Mouse (Mus musculus): ENCODE results near the gene Galnt15. TPM values are rescaled to one million over a fixed set of nuclear protein-coding genes. Genes with fewer than 3 reads are reported as not detected.

Galnt15 gene
- polyA plus RNA-seq, 1 experiment from 2014 or later = 0.16 TPM

DNA sequence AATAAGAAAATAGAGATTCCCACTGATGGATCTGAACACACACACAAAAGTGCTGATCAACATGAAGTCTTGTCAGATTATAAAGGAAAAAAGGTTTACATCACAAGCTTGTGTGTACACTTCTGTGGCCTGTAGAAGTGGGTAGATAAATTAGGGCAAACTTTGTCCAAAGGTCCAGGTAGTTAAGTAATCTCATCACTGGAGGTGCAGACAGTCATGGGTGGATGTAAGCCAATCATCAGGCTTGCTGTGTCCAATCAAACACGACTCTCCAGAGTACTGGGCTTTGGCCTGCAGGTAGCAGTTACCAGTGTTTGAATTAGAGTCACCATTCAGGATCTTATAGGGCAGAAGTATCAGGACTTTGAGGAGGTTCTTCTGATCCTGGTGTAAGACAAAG is 64.2 kb downstream of the Galnt15 start:
- H3K27me3 ChIP-seq = no peaks in the 10 kb centered on the region
- H3K4me1 ChIP-seq = no peaks in the 10 kb centered on the region
- no peak overlapping the region for H3K27ac ChIP-seq
- WGBS = 52% methylated on average over 1 of the region's 1 CpGs
- H3K36me3 ChIP-seq = peaks cover 29% of the 10 kb centered on the region
- no peak for ATAC-seq (ENCODE audit: borderline replicate concordance, extremely low read depth, low FRiP score, low TSS enrichment)
- H3K4me3 ChIP-seq = no peak overlapping the region
- no peaks in the 10 kb centered on the region for H3K9me3 ChIP-seq
- H3K4me2 ChIP-seq = no peak overlapping the region
- no peak overlapping the region for H3K9ac ChIP-seq

- Histone ChIP-seq H3K9ac (no peak overlapping the region), H3K4me1 (no peaks in the 10 kb centered on the region), H3K9me3 (no peaks in the 10 kb centered on the region), H3K4me3 (no peak overlapping the region), H3K4me2 (no peak overlapping the region), H3K27me3 (no peaks in the 10 kb centered on the region), H3K27ac (no peak overlapping the region), H3K36me3 (peaks cover 35% of the 10 kb centered on the region)
- ATAC-seq (ENCODE audit: borderline replicate concordance, extremely low read depth, low FRiP score, low TSS enrichment) = no peak
- 82% methylated on average over 11 of the region's 11 CpGs for WGBS
These were observed 64.8 kb downstream of the Galnt15 start for GRCm38 (mm10) chr14:32093500-32094117.

DNA sequence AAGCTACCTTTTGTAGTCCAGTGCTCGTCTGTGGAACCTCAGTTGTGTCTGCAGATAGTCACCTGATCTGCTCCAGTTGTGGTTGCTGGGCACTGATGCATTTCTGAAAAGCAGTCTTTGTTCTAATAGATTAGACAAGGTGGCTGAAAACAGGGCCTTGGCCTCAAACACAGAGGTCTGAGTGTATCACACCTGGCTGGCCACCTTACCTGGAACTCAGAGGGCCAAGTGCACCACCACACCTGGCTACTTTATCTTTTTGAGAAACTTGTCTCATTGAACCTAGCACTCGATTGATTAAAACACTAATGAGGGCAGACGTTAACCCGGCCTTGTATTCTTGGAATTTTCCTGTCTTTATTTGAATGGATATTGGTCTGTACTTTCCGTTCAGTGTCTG is 66.9 kb downstream of the Galnt15 start:
- no peak overlapping the region for H3K27ac ChIP-seq

DNA sequence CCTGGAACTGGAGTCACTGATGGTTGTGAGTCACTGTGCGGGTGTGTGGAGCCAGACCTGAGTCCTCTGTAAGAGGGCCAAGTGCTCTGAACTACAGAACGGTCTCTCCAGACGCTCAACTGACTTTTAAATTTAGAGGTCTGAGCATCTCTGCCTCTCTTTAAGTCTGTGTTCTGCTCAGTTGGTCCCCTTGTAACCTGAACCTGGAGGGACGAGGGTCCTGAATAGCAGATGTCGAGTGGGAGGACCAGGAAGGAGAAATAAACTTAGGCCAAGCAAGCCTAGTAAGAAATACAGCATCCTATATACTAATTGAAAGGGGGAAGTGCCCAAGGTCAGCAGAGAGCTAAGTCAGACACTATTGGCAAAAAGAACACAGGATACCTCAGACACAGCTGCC is 68.0 kb downstream of the Galnt15 start:
- ATAC-seq (ENCODE audit: borderline replicate concordance, extremely low read depth, low FRiP score, low TSS enrichment) = no peak
- no peaks in the 10 kb centered on the region for H3K27me3 ChIP-seq
- peaks cover 51% of the 10 kb centered on the region for H3K36me3 ChIP-seq
- H3K4me2 ChIP-seq = no peak overlapping the region
- 89% methylated on average over 5 of the region's 5 CpGs for WGBS
- H3K9me3 ChIP-seq = no peaks in the 10 kb centered on the region
- no peak overlapping the region for H3K27ac ChIP-seq
- H3K9ac ChIP-seq = no peak overlapping the region
- H3K4me1 ChIP-seq = no peaks in the 10 kb centered on the region
- H3K4me3 ChIP-seq = no peak overlapping the region

More for the DNA sequence above, 66.9 kb downstream of the Galnt15 start:
- no peak overlapping the region for H3K9ac ChIP-seq
- H3K27me3 ChIP-seq = no peaks in the 10 kb centered on the region
- H3K9me3 ChIP-seq = no peaks in the 10 kb centered on the region
- peaks cover 51% of the 10 kb centered on the region for H3K36me3 ChIP-seq
- H3K4me1 ChIP-seq = no peaks in the 10 kb centered on the region
- ATAC-seq (ENCODE audit: borderline replicate concordance, extremely low read depth, low FRiP score, low TSS enrichment) = no peak
- 85% methylated on average over 5 of the region's 5 CpGs for WGBS
- no peak overlapping the region for H3K4me2 ChIP-seq
- H3K4me3 ChIP-seq = no peak overlapping the region

- Histone ChIP-seq H3K36me3 (peaks cover 52% of the 10 kb centered on the region), H3K9ac (no peak overlapping the region), H3K27me3 (no peaks in the 10 kb centered on the region), H3K4me2 (no peak overlapping the region), H3K9me3 (no peaks in the 10 kb centered on the region), H3K27ac (no peak overlapping the region), H3K4me3 (no peak overlapping the region), H3K4me1 (no peaks in the 10 kb centered on the region)
- ATAC-seq (ENCODE audit: borderline replicate concordance, extremely low read depth, low FRiP score, low TSS enrichment) = no peak
- 91% methylated on average over 7 of the region's 7 CpGs for WGBS
These were observed 68.9 kb downstream of the Galnt15 start for GRCm38 (mm10) chr14:32097691-32098090.

DNA sequence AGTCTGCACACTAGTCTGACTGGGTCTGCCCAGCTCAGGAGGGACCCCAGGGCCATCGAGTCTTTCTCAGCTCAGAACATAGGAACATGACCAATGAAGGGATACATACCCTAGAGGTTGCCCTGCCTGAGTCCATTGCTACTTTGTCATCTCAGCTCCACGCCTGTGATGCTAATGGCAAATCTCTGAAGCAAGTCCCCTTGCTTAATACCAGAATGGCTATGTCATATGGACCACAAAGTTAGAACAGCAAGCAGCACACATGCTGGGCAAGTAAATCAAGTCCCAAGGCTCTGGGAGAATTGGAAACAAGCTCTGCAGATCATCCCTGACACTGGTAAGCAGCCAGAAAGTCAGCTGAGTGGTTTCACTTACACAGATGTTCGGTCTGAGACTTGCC is 70.2 kb downstream of the Galnt15 start:
- H3K4me3 ChIP-seq = no peak overlapping the region
- H3K36me3 ChIP-seq = peaks cover 45% of the 10 kb centered on the region
- no peak for ATAC-seq (ENCODE audit: borderline replicate concordance, extremely low read depth, low FRiP score, low TSS enrichment)
- no peaks in the 10 kb centered on the region for H3K27me3 ChIP-seq
- H3K4me1 ChIP-seq = no peaks in the 10 kb centered on the region
- no peaks in the 10 kb centered on the region for H3K9me3 ChIP-seq
- no peak overlapping the region for H3K4me2 ChIP-seq
- H3K27ac ChIP-seq = no peak overlapping the region
- H3K9ac ChIP-seq = no peak overlapping the region
- WGBS = 69% methylated on average over 3 of the region's 3 CpGs

GRCm38 (mm10) chr14:32103556-32103955 is 74.8 kb downstream of the Galnt15 start:
- no peak for ATAC-seq (ENCODE audit: borderline replicate concordance, extremely low read depth, low FRiP score, low TSS enrichment)
- 88% methylated on average over 4 of the region's 4 CpGs for WGBS
- no peaks in the 10 kb centered on the region for H3K9me3 ChIP-seq
- H3K4me3 ChIP-seq = no peak overlapping the region
- H3K4me1 ChIP-seq = no peaks in the 10 kb centered on the region
- H3K27ac ChIP-seq = no peak overlapping the region
- H3K36me3 ChIP-seq = peaks cover 21% of the 10 kb centered on the region
- no peaks in the 10 kb centered on the region for H3K27me3 ChIP-seq
- no peak overlapping the region for H3K4me2 ChIP-seq
- H3K9ac ChIP-seq = no peak overlapping the region

- H3K4me2 ChIP-seq = no peak overlapping the region
- no peaks in the 10 kb centered on the region for H3K9me3 ChIP-seq
- peaks cover 4% of the 10 kb centered on the region; the same call in 1 of the 2 replicates for H3K36me3 ChIP-seq
- no peak overlapping the region for H3K9ac ChIP-seq
- no peak overlapping the region for H3K4me3 ChIP-seq
- H3K27me3 ChIP-seq = no peaks in the 10 kb centered on the region
- 32% methylated on average over 7 of the region's 7 CpGs for WGBS
- no peaks in the 10 kb centered on the region for H3K4me1 ChIP-seq
- H3K27ac ChIP-seq = no peak overlapping the region
- ATAC-seq (ENCODE audit: borderline replicate concordance, extremely low read depth, low FRiP score, low TSS enrichment) = no peak
These were observed 76.9 kb downstream of the Galnt15 start for GRCm38 (mm10) chr14:32105663-32106062.

DNA sequence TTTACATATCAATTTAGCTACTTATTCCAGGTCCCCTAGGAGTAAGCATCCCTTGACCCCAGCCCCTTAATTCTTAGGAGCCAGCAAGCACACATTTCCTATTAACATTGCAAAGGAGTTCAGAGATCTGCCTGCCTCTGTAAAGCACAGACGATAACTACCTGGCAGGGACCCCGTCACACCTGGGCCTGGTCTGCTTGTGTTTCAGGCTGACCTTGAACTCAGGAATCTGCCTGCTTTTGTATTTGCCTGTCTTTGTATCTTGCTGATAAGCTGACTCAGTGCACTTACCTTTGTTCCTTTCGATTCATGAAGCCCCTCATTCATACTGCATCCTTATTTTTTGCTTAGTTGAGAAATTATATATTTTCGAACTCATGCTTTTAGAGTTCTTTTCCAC is 78.1 kb downstream of the Galnt15 start:
- Histone ChIP-seq H3K4me1 (no peaks in the 10 kb centered on the region), H3K4me3 (no peak overlapping the region), H3K27me3 (no peaks in the 10 kb centered on the region), H3K4me2 (no peak overlapping the region), H3K9ac (no peak overlapping the region), H3K36me3 (peaks cover 4% of the 10 kb centered on the region; the same call in 1 of the 2 replicates), H3K27ac (no peak overlapping the region), H3K9me3 (no peaks in the 10 kb centered on the region)
- WGBS = 90% methylated on average over 4 of the region's 4 CpGs
- no peak for ATAC-seq (ENCODE audit: borderline replicate concordance, extremely low read depth, low FRiP score, low TSS enrichment)

Other genes starting within 250 kb of the Galnt15 start
- 7.6 and 7.9 TPM in 2 replicates for gene Ankrd28, start 198.3 kb upstream of the Galnt15 start, polyA plus RNA-seq (2015; fragmentation: Nextera tagmentation; extraction: Ambion mirVana)
- gene Oxnad1, start 56.4 kb downstream of the Galnt15 start, polyA plus RNA-seq (2015; fragmentation: Nextera tagmentation; extraction: Ambion mirVana) = 19.0 and 20.9 TPM in 2 replicates
- 74.9 and 84.6 TPM in 2 replicates for gene Dph3, start 56.7 kb downstream of the Galnt15 start, polyA plus RNA-seq (2015; fragmentation: Nextera tagmentation; extraction: Ambion mirVana)
- gene Msmb, start 113.0 kb downstream of the Galnt15 start, polyA plus RNA-seq (2015; fragmentation: Nextera tagmentation; extraction: Ambion mirVana) = not detected in 2 replicates
- 97.6 and 100 TPM in 2 replicates for gene Ncoa4, start 130.9 kb downstream of the Galnt15 start, polyA plus RNA-seq (2015; fragmentation: Nextera tagmentation; extraction: Ambion mirVana)
- gene Timm23, start 172.9 kb downstream of the Galnt15 start, polyA plus RNA-seq (2015; fragmentation: Nextera tagmentation; extraction: Ambion mirVana) = 252 and 264 TPM in 2 replicates
- 37.9 and 39.7 TPM in 2 replicates for gene Parg, start 173.0 kb downstream of the Galnt15 start, polyA plus RNA-seq (2015; fragmentation: Nextera tagmentation; extraction: Ambion mirVana)